ENCODE assay signal across 12 mouse cellular contexts in the genomic region with DNA sequence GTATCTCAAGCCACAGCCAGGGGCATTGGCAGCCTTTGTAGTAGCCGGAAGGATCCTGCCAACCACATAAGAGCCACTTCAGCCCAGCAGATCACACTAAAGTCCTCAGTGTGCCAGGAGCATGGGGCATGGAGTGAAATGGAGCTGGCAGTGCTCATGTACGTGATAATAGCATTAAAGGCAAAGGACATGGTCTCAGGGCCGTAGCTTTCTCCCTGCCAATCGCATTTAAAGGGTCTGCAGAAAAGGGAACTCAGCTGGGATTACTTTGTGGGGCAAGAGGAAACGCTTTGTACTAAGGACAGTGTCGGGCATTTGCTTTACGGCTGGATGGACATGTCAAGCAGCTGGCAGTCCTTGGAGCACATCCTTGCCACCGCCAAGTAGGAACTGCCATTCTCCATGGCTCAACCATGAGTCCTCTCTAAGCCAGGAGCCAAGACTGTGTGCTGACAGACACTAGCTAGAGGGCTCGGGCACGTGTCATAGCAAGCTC.
DNase-seq lines count a peak whose midpoint lies in the region; ATAC-seq and TF ChIP-seq lines count a peak whose summit lies in the region.
"Had no signal": no experiment of that assay in that cellular context is flagged by ENCODE, and none has a peak within 500 bp of the region (broad histone marks: within the 10 kb centered on the region; RNA-seq: fewer than 3 reads in every experiment).

No protein-coding gene starts in this region.

- TF ChIP-seq POLR2A in lung, adult 2 months (IDR thresholded peaks at IDR 0.05; ENCODE audit: borderline replicate concordance, extremely low read depth, low read depth, low read length): no peak

- no peak overlapping the region for H3K4me3 ChIP-seq in forebrain, embryonic 16.5 days (replicated peaks; ENCODE audit: low read length)
- H3K4me3 ChIP-seq in forebrain, embryonic 13.5 days: no peak overlapping the region
- H3K4me3 ChIP-seq in lung, adult 2 months (replicated peaks; ENCODE audit: extremely low read depth, low read depth, low read length): no peak overlapping the region
- H3K4me3 ChIP-seq: kidney, embryonic 15.5 days; lung, embryonic 15.5 days; neural tube, embryonic 12.5 days had no signal

- H3K36me3 ChIP-seq in forebrain, embryonic 16.5 days (ENCODE audit: control insufficient read depth, insufficient read depth): no peaks in the 10 kb centered on the region
- H3K36me3 ChIP-seq in forebrain, embryonic 13.5 days (ENCODE audit: poor library complexity, severe bottlenecking): no peaks in the 10 kb centered on the region
- H3K36me3 ChIP-seq: kidney, embryonic 15.5 days; lung, embryonic 15.5 days; neural tube, embryonic 12.5 days had no signal

- H3K9ac ChIP-seq in forebrain, embryonic 16.5 days (replicated peaks; ENCODE audit: low read depth, low read length): no peak overlapping the region
- no peak overlapping the region for H3K9ac ChIP-seq in forebrain, embryonic 13.5 days
- H3K9ac ChIP-seq: kidney, embryonic 15.5 days; lung, embryonic 15.5 days; neural tube, embryonic 12.5 days had no signal

- no peak overlapping the region for H3K4me2 ChIP-seq in forebrain, embryonic 16.5 days (ENCODE audit: low read length)
- no peak overlapping the region for H3K4me2 ChIP-seq in forebrain, embryonic 13.5 days
- H3K4me2 ChIP-seq: kidney, embryonic 15.5 days; lung, embryonic 15.5 days; neural tube, embryonic 12.5 days had no signal

- DNase-seq in thymus, postnatal 0 days (ENCODE audit: low spot score): peak; percentile 15
- DNase-seq in thymus, postnatal 25 days: no peak
- DNase-seq in lung, adult 2 months: peak; percentile 19
- DNase-seq in urinary bladder, postnatal 10 days (ENCODE audit: low spot score): no peak
- DNase-seq in MN1 (ENCODE audit: low spot score): no peak
- DNase-seq in left cerebral cortex, adult 18-20 months (ENCODE audit: low spot score in 2 of 2): no peak
- DNase-seq: gastrocnemius, postnatal 14 days had no signal

- peaks cover 3% of the 10 kb centered on the region; the same call in 1 of the 2 replicates for H3K4me1 ChIP-seq in forebrain, embryonic 16.5 days (replicated peaks; ENCODE audit: control insufficient read depth, insufficient read depth, low read length)
- H3K4me1 ChIP-seq in forebrain, embryonic 13.5 days: peaks cover 11% of the 10 kb centered on the region
- H3K4me1 ChIP-seq in lung, adult 2 months (ENCODE audit: control insufficient read depth, insufficient read depth, low read length): no peaks in the 10 kb centered on the region
- H3K4me1 ChIP-seq: kidney, embryonic 15.5 days; neural tube, embryonic 12.5 days had no signal

- no peak overlapping the region for H3K27ac ChIP-seq in forebrain, embryonic 16.5 days (ENCODE audit: low read length)
- no peak overlapping the region for H3K27ac ChIP-seq in forebrain, embryonic 13.5 days
- H3K27ac ChIP-seq: kidney, embryonic 15.5 days; lung, embryonic 15.5 days; neural tube, embryonic 12.5 days had no signal

- WGBS in forebrain, embryonic 16.5 days: 52% methylated on average over 10 of the region's 10 CpGs
- 64% methylated on average over 10 of the region's 10 CpGs for WGBS in forebrain, embryonic 13.5 days
- WGBS in lung, adult 2 months: 58% methylated on average over 10 of the region's 10 CpGs

- no peak for TF ChIP-seq CTCF in lung, adult 2 months (IDR thresholded peaks at IDR 0.05; ENCODE audit: insufficient read depth, low read length)

- H3K9me3 ChIP-seq in forebrain, embryonic 16.5 days (ENCODE audit: control insufficient read depth, low read length): no peaks in the 10 kb centered on the region
- H3K9me3 ChIP-seq in forebrain, embryonic 13.5 days (replicated peaks): no peaks in the 10 kb centered on the region
- H3K9me3 ChIP-seq: kidney, embryonic 15.5 days; lung, embryonic 15.5 days; neural tube, embryonic 12.5 days had no signal

- ATAC-seq in forebrain, embryonic 16.5 days: peak; percentile 55; the same call in 1 of the 2 replicates
- ATAC-seq in forebrain, embryonic 13.5 days: no peak

- H3K27me3 ChIP-seq in forebrain, embryonic 16.5 days (replicated peaks; ENCODE audit: control insufficient read depth, insufficient read depth, low read length): no peaks in the 10 kb centered on the region
- H3K27me3 ChIP-seq in forebrain, embryonic 13.5 days: no peaks in the 10 kb centered on the region
- H3K27me3 ChIP-seq: kidney, embryonic 15.5 days; lung, embryonic 15.5 days; neural tube, embryonic 12.5 days had no signal

Comparison
In these comparisons a context has a peak if more than half of its experiments do, and no peak if none do; other contexts are left out.
1. DNase-seq: peak in thymus, postnatal 0 days (single experiment) and lung, adult 2 months (single experiment); none in thymus, postnatal 25 days (single experiment), urinary bladder, postnatal 10 days (single experiment), MN1 (single experiment) and left cerebral cortex, adult 18-20 months (0 of 2).